Mouse (Mus musculus): ENCODE measurements around the gene Otud5. TPM values are rescaled to one million over a fixed set of nuclear protein-coding genes. Genes with fewer than 3 reads are reported as not detected.
"Not testable (repeated sequence)": the region's sequence is repeated elsewhere in the genome, so short reads cannot be mapped to it uniquely, and the experiment has no call there.

Otud5 gene
- polyA plus RNA-seq, 1 experiment = 85.0 TPM

DNA sequence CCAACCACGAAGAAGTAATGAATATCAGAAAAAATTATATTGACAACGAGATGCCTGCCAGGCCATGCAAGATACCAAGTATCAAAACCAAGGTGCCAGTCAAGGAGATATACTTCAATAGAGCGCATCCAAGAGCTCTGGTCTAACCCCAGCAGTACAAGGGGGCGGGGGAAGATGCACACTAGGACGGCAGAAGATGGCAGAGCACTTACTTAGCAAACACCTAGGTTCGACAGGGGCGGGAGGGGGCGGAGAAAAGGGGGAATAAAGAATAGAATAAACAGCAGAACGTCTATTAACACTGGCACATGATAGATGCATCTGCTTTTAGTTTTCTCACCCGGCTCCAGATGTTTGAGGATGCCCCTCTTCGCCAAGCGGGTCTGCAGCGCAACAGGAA, 57.0 kb downstream of the Otud5 start:
- no peak for TF ChIP-seq CTCF (IDR thresholded peaks at IDR 0.05; ENCODE audit: low read depth, low read length)
- no peak for TF ChIP-seq POLR2A (IDR thresholded peaks at IDR 0.05; ENCODE audit: insufficient read depth, low read length)
- TF ChIP-seq EP300 (IDR thresholded peaks at IDR 0.05; ENCODE audit: insufficient read depth, low read depth, low read length) = no peak
- Histone ChIP-seq H3K27me3 (ENCODE audit: control insufficient read depth, insufficient read depth, low read length, poor library complexity, severe bottlenecking) (no peaks in the 10 kb centered on the region), H3K9ac (ENCODE audit: low read depth, poor library complexity, severe bottlenecking) (peak overlapping the region; percentile 72), H3K27ac (ENCODE audit: insufficient read depth, low read length) (no peak overlapping the region), H3K4me3 (ENCODE audit: low read depth, low read length) (peak overlapping the region; percentile 87), H3K36me3 (ENCODE audit: control insufficient read depth, insufficient read depth, low read length, poor library complexity, severe bottlenecking) (peaks cover 6% of the 10 kb centered on the region; the same call in 1 of the 2 replicates), H3K9me3 (replicated peaks; ENCODE audit: control insufficient read depth, insufficient read depth, low read length, poor library complexity, severe bottlenecking) (no peaks in the 10 kb centered on the region), H3K4me1 (ENCODE audit: control insufficient read depth, insufficient read depth, low read length) (no peaks in the 10 kb centered on the region)

DNA sequence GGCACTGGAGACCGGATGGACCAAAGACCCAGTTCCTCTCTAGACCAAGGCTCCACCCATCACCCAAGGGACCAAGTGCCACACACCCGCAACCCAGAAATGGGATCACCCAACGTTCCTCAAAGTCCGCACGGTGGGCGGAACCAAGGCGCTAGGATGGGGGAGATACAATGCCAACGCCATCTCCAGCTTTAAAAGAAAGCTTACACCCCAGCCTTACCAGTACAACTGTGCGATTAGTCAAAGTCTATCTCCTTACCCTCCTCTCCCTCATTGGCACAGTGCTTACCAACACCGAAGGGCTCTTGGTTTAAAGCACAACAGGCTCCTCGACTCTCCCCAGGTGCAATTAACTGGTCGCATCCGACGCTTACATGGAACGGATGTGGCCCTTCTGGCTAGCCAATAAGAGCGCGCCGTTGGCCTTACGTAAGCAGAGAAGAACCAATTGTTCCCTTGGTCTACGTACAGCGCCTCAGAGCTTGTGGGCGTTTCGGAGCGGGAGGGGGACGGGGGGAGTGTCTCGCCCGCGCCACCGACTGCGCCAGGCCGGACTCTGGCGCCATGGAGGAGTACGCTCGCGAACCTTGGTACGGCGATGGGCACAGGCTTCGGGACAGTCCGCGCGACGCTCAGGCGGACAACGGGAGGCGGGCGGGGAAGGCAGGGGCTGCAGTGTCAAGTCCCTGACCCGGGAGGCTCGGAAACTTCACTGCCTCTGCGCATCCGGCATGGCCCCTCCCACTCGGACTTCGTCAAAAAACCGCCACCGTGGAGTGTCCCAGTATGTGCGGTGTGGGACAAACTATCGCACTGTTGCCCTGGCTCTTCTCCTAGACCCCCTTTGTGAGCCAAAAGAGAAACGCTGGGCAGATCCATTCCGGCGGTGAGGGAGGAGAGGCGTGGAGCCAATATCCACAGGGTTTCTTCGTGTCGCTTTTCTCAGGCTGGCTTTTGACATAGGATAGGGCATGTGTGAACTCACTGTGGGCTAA, 58.0 kb downstream of the Otud5 start, which contains the start of the genes Pqbp1 and Timm17b:
Pqbp1 (minus strand) TSS at position 390 of the 995 bp plus-strand sequence.
Timm17b (plus strand) TSS at position 478 of the 995 bp plus-strand sequence.
- H3K4me1 ChIP-seq (ENCODE audit: control insufficient read depth, insufficient read depth, low read length) = no peaks in the 10 kb centered on the region
- no peaks in the 10 kb centered on the region for H3K27me3 ChIP-seq (ENCODE audit: control insufficient read depth, insufficient read depth, low read length, poor library complexity, severe bottlenecking)
- peaks cover 3% of the 10 kb centered on the region; the same call in 1 of the 2 replicates for H3K36me3 ChIP-seq (ENCODE audit: control insufficient read depth, insufficient read depth, low read length, poor library complexity, severe bottlenecking)
- H3K9me3 ChIP-seq (replicated peaks; ENCODE audit: control insufficient read depth, insufficient read depth, low read length, poor library complexity, severe bottlenecking) = no peaks in the 10 kb centered on the region
- peak within 1 kb of the TSS; percentile 95 for H3K4me3 ChIP-seq (ENCODE audit: low read depth, low read length)
- H3K9ac ChIP-seq (ENCODE audit: low read depth, poor library complexity, severe bottlenecking) = peak within 1 kb of the TSS; percentile 72
- no peak for TF ChIP-seq EP300 (IDR thresholded peaks at IDR 0.05; ENCODE audit: insufficient read depth, low read depth, low read length)
- TF ChIP-seq POLR2A (IDR thresholded peaks at IDR 0.05; ENCODE audit: insufficient read depth, low read length) = no peak
- no peak for TF ChIP-seq CTCF (IDR thresholded peaks at IDR 0.05; ENCODE audit: low read depth, low read length)
- peak within 1 kb of the TSS; percentile 81; the same call in 1 of the 2 replicates for H3K27ac ChIP-seq (ENCODE audit: insufficient read depth, low read length)

GRCm38 (mm10) chrX:7904441-7904840, 63.3 kb downstream of the Otud5 start:
- no peak overlapping the region for H3K4me3 ChIP-seq (ENCODE audit: low read depth, low read length)
- no peak for TF ChIP-seq POLR2A (IDR thresholded peaks at IDR 0.05; ENCODE audit: insufficient read depth, low read length)
- TF ChIP-seq EP300 (IDR thresholded peaks at IDR 0.05; ENCODE audit: insufficient read depth, low read depth, low read length) = no peak
- no peak for TF ChIP-seq CTCF (IDR thresholded peaks at IDR 0.05; ENCODE audit: low read depth, low read length)
- no peaks in the 10 kb centered on the region for H3K36me3 ChIP-seq (ENCODE audit: control insufficient read depth, insufficient read depth, low read length, poor library complexity, severe bottlenecking)
- H3K4me1 ChIP-seq (ENCODE audit: control insufficient read depth, insufficient read depth, low read length) = no peaks in the 10 kb centered on the region
- no peaks in the 10 kb centered on the region for H3K27me3 ChIP-seq (ENCODE audit: control insufficient read depth, insufficient read depth, low read length, poor library complexity, severe bottlenecking)
- no peak overlapping the region for H3K27ac ChIP-seq (ENCODE audit: insufficient read depth, low read length)
- no peaks in the 10 kb centered on the region for H3K9me3 ChIP-seq (replicated peaks; ENCODE audit: control insufficient read depth, insufficient read depth, low read length, poor library complexity, severe bottlenecking)
- H3K9ac ChIP-seq (ENCODE audit: low read depth, poor library complexity, severe bottlenecking) = no peak overlapping the region

DNA sequence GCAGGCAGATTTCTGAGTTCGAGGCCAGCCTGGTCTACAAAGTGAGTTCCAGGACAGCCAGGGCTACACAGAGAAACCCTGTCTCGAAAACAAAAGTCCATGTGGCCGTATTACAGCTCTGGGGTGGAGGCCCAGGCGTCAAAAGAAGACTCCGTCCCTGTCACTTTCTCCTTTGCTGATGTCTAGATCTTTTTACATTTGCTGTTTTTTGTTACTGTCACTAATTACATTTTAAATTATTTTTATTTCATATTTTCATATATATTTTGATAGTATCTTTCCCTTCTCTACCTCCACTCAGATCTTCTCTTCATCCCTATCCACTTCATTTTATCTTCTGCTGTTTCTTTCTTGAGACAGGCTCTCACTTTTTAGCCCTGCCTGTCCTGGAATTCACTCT, 66.6 kb downstream of the Otud5 start, which contains the start of gene Gm10491:
Gm10491 (minus strand) TSS at position 101 of the 400 bp plus-strand sequence.
- no peaks in the 10 kb centered on the region for H3K27me3 ChIP-seq (ENCODE audit: control insufficient read depth, insufficient read depth, low read length, poor library complexity, severe bottlenecking)
- H3K4me1 ChIP-seq (ENCODE audit: control insufficient read depth, insufficient read depth, low read length) = no peaks in the 10 kb centered on the region
- no peak within 1 kb of the TSS for H3K4me3 ChIP-seq (ENCODE audit: low read depth, low read length)
- no peaks in the 10 kb centered on the region for H3K9me3 ChIP-seq (replicated peaks; ENCODE audit: control insufficient read depth, insufficient read depth, low read length, poor library complexity, severe bottlenecking)
- H3K36me3 ChIP-seq (ENCODE audit: control insufficient read depth, insufficient read depth, low read length, poor library complexity, severe bottlenecking) = no peaks in the 10 kb centered on the region
- TF ChIP-seq POLR2A (IDR thresholded peaks at IDR 0.05; ENCODE audit: insufficient read depth, low read length) (no peak), EP300 (IDR thresholded peaks at IDR 0.05; ENCODE audit: insufficient read depth, low read depth, low read length) (no peak), CTCF (IDR thresholded peaks at IDR 0.05; ENCODE audit: low read depth, low read length) (no peak)
- H3K9ac ChIP-seq (ENCODE audit: low read depth, poor library complexity, severe bottlenecking) = no peak within 1 kb of the TSS
- H3K27ac ChIP-seq (ENCODE audit: insufficient read depth, low read length) = no peak within 1 kb of the TSS

- H3K4me3 ChIP-seq (ENCODE audit: low read depth, low read length); H3K27me3 ChIP-seq (ENCODE audit: control insufficient read depth, insufficient read depth, low read length, poor library complexity, severe bottlenecking); H3K4me1 ChIP-seq (ENCODE audit: control insufficient read depth, insufficient read depth, low read length); H3K27ac ChIP-seq (ENCODE audit: insufficient read depth, low read length); H3K9me3 ChIP-seq (replicated peaks; ENCODE audit: control insufficient read depth, insufficient read depth, low read length, poor library complexity, severe bottlenecking); H3K9ac ChIP-seq (ENCODE audit: low read depth, poor library complexity, severe bottlenecking); H3K36me3 ChIP-seq (ENCODE audit: control insufficient read depth, insufficient read depth, low read length, poor library complexity, severe bottlenecking): not testable (repeated sequence)
Measured at GRCm38 (mm10) chrX:7909242-7909641, 68.1 kb downstream of the Otud5 start, which contains the start of gene Gm10490. TSS of gene Gm10490 (plus strand) at chrX:7909542.

- Histone ChIP-seq H3K27ac (ENCODE audit: insufficient read depth, low read length) (no peak overlapping the region), H3K36me3 (ENCODE audit: control insufficient read depth, insufficient read depth, low read length, poor library complexity, severe bottlenecking) (no peaks in the 10 kb centered on the region), H3K4me3 (ENCODE audit: low read depth, low read length) (no peak overlapping the region), H3K4me1 (ENCODE audit: control insufficient read depth, insufficient read depth, low read length) (no peaks in the 10 kb centered on the region), H3K9me3 (replicated peaks; ENCODE audit: control insufficient read depth, insufficient read depth, low read length, poor library complexity, severe bottlenecking) (no peaks in the 10 kb centered on the region), H3K9ac (ENCODE audit: low read depth, poor library complexity, severe bottlenecking) (no peak overlapping the region), H3K27me3 (ENCODE audit: control insufficient read depth, insufficient read depth, low read length, poor library complexity, severe bottlenecking) (no peaks in the 10 kb centered on the region)
- TF ChIP-seq CTCF (IDR thresholded peaks at IDR 0.05; ENCODE audit: low read depth, low read length) = no peak
- TF ChIP-seq EP300 (IDR thresholded peaks at IDR 0.05; ENCODE audit: insufficient read depth, low read depth, low read length) = no peak
- no peak for TF ChIP-seq POLR2A (IDR thresholded peaks at IDR 0.05; ENCODE audit: insufficient read depth, low read length)
Measured at GRCm38 (mm10) chrX:7910473-7910872, 69.3 kb downstream of the Otud5 start.

DNA sequence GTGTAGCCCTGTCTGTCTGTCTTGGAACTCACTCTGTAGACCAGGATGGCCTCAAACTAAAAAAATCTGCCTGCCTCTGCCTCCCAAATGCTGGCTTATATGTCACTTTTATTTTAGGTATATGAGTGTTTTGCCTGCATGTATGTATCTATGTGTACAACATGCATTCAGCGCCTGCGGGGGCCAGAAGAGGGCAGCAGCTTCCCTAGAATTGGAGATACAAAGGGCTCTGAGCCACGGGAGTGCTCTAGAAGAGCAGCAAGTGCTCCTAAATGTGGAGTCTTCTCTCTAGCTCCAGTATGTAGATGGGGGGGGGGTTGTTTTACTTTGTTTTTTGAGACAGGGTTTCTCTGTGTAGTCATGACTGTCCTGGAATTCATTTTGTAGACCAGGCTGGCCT, 74.5 kb downstream of the Otud5 start:
- not testable (repeated sequence) for H3K4me3 ChIP-seq (ENCODE audit: low read depth, low read length); H3K9me3 ChIP-seq (replicated peaks; ENCODE audit: control insufficient read depth, insufficient read depth, low read length, poor library complexity, severe bottlenecking); H3K4me1 ChIP-seq (ENCODE audit: control insufficient read depth, insufficient read depth, low read length); H3K36me3 ChIP-seq (ENCODE audit: control insufficient read depth, insufficient read depth, low read length, poor library complexity, severe bottlenecking); H3K9ac ChIP-seq (ENCODE audit: low read depth, poor library complexity, severe bottlenecking); H3K27me3 ChIP-seq (ENCODE audit: control insufficient read depth, insufficient read depth, low read length, poor library complexity, severe bottlenecking); H3K27ac ChIP-seq (ENCODE audit: insufficient read depth, low read length)

Measured in ES-Bruce4 (cell line).